Mouse (Mus musculus): Measurements from ENCODE around the gene Rgs9.
"Not testable (repeated sequence)": the region's sequence is repeated elsewhere in the genome, so short reads cannot be mapped to it uniquely, and the experiment has no call there.

The Rgs9 gene

GRCm38 (mm10) chr11:109305680-109306079, 7.8 kb upstream of the Rgs9 start:
- no peak for DNase-seq

GRCm38 (mm10) chr11:109302338-109302737, 4.4 kb upstream of the Rgs9 start:
- DNase-seq = peak; percentile 60

GRCm38 (mm10) chr11:109297031-109297430, 898 bp downstream of the Rgs9 start:
- DNase-seq = no peak

- no peak for DNase-seq
These were observed 5.9 kb downstream of the Rgs9 start for GRCm38 (mm10) chr11:109292056-109292455.

- DNase-seq = not testable (repeated sequence)
These were observed 8.6 kb downstream of the Rgs9 start for GRCm38 (mm10) chr11:109289378-109289777.

GRCm38 (mm10) chr11:109284811-109285210, 13.1 kb downstream of the Rgs9 start:
- DNase-seq = no peak

GRCm38 (mm10) chr11:109278186-109278585, 19.7 kb downstream of the Rgs9 start:
- no peak for DNase-seq

GRCm38 (mm10) chr11:109271399-109271798, 26.5 kb downstream of the Rgs9 start:
- DNase-seq = no peak

GRCm38 (mm10) chr11:109270366-109270765, 27.6 kb downstream of the Rgs9 start:
- no peak for DNase-seq

GRCm38 (mm10) chr11:109269662-109270341, 28.1 kb downstream of the Rgs9 start:
- DNase-seq = no peak

GRCm38 (mm10) chr11:109269283-109269661, 28.7 kb downstream of the Rgs9 start:
- DNase-seq = no peak

GRCm38 (mm10) chr11:109266161-109266910, 31.6 kb downstream of the Rgs9 start:
- no peak for DNase-seq

- DNase-seq = no peak
These were observed 33.7 kb downstream of the Rgs9 start for GRCm38 (mm10) chr11:109264159-109264768.

- DNase-seq = no peak
These were observed 37.4 kb downstream of the Rgs9 start for GRCm38 (mm10) chr11:109260561-109260960.

- no peak for DNase-seq
These were observed 38.7 kb downstream of the Rgs9 start for GRCm38 (mm10) chr11:109258941-109259910.

- DNase-seq = no peak
These were observed 40.1 kb downstream of the Rgs9 start for GRCm38 (mm10) chr11:109257824-109258223.

GRCm38 (mm10) chr11:109255022-109255421, 42.9 kb downstream of the Rgs9 start:
- DNase-seq = no peak

GRCm38 (mm10) chr11:109252483-109252882, 45.4 kb downstream of the Rgs9 start:
- no peak for DNase-seq

- DNase-seq = no peak
These were observed 47.4 kb downstream of the Rgs9 start for GRCm38 (mm10) chr11:109250566-109250965.

GRCm38 (mm10) chr11:109246920-109247319, 51.0 kb downstream of the Rgs9 start:
- no peak for DNase-seq

GRCm38 (mm10) chr11:109244635-109245360, 53.1 kb downstream of the Rgs9 start:
- DNase-seq = peak; percentile 43

GRCm38 (mm10) chr11:109240126-109240525, 57.8 kb downstream of the Rgs9 start:
- DNase-seq = no peak
